Mouse (Mus musculus) skeletal muscle tissue, adult 2 months (tissue): Measurements from ENCODE around the gene Smyd2.

Experiments
- DNase-seq: peaks from one replicate; pipeline ENCODE4 v3.0.0-alpha.2; 2012; ENCODE audit warnings: low read depth, low spot score

Smyd2 gene

GRCm38 (mm10) chr1:189917126-189917500, 5.0 kb downstream of the Smyd2 start:
- DNase-seq = no peak

GRCm38 (mm10) chr1:189916422-189917125, 5.6 kb downstream of the Smyd2 start:
- DNase-seq = no peak

DNA sequence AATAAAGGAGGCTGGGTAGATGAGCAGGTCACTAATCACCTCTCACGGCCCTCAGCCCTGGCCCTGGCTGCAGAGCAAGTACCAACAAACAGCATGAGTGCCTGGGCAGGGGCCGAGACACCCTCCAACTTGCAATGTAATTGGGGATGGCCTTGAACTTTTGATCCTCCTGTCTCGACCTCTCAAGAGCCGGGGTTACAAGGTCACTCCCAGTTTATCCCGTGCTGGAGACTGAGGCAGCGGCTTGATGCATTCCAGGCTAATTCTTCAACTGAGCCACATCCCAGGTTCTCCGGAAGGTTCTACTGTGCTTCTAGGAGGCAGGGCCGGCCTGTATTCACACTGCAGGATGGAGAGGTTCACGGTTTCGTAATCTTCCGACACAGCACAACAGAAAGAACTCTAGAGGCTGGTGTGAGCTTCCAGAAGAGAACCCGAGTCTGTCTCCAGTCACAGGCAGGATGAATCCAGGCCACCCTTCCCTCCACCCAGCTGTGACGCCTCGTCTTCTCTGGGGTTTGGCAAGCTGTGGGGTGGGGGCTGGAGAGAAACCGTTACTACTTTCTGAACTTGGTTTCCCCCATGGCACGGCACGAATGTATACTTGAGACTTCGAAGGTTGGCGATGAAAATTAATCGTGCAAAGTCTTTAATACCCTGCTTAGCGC, 8.9 kb downstream of the Smyd2 start:
- DNase-seq = no peak

GRCm38 (mm10) chr1:189910685-189911345, 11.3 kb downstream of the Smyd2 start:
- DNase-seq = peak; percentile 94

DNA sequence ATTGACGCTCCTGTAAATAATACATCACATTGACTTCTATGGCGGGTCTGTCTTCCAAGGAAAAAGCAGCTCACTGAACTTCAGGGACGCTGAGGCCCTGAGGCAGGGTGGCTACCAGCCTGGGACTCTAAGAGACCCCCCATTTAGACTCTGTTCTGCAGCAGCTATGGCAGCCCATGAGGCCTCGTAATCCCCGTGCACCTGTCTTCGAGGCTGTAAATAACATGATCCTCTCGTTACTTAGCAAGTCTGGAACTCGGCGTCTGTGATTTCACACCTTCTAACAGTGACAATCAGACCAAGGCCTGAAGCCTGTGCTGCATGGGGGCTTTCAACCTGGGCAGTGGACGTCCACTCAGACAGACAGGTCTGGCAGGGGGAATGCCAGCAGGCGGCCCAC, 19.0 kb downstream of the Smyd2 start:
- no peak for DNase-seq

DNA sequence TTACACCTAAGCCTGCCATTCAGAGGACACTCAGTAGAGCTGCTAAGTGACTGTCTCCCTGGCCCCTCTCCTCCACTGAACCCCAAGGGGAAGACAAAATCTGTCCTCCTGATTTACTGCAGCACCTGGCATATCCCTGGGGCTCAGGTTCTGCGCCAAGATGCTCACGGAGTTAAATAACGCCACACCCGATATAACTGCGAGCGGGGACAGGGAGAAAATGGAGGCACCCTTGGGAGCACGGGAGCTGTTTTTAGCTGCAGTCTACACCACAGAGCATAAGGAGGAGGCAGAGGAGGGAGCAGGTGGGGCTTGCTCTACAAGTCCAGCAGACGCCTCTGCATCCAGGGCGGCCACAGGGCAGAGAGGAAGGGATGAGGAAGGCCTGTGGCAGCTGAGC, 19.8 kb downstream of the Smyd2 start:
- peak; percentile 88 for DNase-seq

DNA sequence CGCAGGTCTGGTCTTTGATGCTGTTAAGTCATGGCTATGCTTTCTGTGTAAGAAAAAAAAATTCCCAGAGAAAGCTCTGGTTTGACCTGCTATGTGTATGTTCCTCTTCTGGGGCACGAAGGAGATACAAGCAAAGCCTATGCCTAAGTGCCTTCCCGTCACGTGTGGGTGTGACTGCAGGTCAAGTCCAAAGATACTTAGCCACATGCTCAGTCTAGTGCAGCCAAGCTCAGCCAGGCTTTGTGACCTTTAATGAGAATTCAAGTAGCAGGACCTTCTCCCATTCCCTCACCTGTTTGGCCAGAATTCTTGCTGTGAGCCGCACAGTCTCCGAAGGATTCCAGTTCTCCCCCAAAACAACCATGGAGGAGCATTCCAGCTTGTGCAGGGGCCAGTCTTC, 22.6 kb downstream of the Smyd2 start:
- peak; percentile 89 for DNase-seq

DNA sequence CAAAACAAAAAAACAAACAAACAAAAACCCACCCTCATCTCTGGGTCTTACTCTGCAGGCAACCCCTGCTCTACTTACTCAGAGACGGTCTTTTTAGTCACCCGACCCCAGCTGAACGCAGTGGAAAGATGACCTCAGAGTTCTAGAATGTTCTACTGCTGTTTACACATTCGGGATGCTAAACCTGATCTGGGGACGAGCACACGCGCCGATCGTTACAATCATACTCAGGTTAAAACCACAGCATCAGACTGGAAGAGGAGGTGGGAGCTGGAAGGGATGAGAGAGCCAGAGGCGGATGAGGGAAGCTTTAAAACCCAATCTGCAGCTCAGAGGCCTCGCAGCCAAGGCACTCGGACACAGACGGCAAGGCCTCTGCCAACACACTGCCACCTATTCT, 23.5 kb downstream of the Smyd2 start:
- peak; percentile 77 for DNase-seq

DNA sequence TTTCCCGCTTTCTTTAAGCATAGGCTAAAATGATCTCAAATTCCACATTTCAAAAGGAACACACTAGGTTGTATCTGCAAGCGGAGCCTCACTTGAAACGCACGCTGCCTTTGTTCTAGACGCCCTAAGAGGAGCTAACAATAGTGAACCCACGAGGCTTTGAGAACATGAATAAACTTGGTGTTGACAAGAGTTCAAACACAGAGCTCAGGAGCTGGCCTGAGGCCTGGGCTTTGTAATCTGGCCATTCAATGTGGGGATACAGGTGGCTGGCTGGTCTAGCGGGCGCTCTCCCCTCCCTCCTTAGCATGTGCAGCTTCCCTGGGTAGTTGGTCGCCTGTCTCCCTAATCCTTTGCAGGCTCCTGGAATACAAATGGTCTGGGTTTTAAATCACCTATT, 24.3 kb downstream of the Smyd2 start:
- no peak for DNase-seq

- DNase-seq = no peak
These were observed 28.0 kb downstream of the Smyd2 start for GRCm38 (mm10) chr1:189894191-189894590.

DNA sequence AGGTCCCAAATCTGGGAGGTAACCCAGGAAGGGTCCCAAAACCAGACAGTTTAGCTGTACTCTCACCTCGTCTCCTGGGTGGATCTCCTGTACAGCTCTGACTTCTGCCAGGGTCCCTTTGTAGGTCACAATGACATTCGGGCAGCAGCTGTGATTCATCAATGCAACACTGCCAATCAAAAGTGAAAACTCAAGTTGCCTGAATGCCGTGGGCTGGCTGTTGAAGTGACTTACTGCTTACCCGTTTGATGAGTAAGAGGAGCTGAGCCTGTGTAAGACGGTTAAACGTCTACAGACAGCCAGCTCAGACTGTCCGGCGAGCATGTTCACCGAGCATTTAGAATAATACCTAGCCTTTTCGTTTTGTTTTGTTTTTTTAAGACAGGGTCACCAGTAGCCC, 33.4 kb downstream of the Smyd2 start:
- no peak for DNase-seq

DNA sequence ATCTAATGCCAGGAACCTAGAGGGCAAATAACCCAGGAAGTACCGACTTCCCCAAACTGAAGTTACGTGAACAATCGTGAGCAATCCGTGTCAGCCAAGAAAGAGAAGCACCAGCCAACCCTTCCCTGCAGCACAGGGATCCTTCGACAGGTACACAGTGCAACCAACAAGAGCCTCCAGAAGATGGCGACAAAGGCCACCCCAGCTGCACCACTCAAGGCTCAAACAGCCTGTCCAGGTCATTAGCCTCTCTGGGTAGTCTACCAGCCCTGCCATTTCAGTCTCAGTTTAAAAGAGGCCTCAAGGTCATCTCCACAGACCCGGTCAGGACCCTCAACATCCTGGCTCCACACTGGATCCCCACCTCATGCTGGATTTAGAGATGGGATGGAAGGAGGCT, 34.6 kb downstream of the Smyd2 start:
- peak; percentile 69 for DNase-seq

- no peak for DNase-seq
These were observed 36.2 kb downstream of the Smyd2 start for GRCm38 (mm10) chr1:189885975-189886374.

DNA sequence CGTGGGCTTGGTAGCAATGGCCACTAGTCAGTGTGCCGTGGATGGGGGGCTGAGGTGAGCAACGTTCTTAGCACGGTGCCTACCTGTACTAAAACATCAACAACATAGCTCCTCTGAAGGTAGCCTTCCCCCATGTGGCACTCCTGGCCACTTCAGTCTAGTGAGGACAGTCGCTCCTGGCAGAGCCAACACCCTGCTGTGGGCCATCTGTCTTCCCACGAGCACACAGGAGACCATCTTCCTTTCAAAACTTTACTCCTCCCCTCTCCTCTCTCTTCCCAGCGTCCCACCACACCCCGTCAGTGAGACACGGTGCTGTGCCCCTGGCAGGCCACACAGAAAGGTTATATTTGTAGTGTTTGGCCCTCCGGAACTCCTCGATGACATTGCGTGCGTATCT, 37.2 kb downstream of the Smyd2 start:
- no peak for DNase-seq

GRCm38 (mm10) chr1:189883531-189884170, 38.5 kb downstream of the Smyd2 start:
- DNase-seq = no peak

DNA sequence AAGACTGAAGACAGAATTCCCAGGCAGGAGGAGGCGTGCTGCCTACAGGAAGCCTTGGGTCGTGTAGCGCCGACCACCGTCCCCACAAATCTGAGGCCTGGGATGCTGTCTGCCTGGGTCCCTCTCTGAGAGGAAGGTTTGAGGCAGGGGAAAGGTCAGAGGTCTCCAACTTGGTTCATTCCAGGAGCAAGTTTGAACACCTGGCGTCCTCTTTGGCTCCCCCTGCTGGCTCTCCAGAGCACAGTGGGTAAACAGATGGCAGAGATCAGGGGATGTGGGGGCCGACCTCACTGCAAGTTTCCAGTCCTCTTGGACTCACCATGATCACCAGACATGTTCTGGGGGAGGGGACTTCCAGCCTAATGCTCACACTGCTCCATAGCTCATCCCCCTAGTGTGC, 39.3 kb downstream of the Smyd2 start:
- DNase-seq = no peak

GRCm38 (mm10) chr1:189880745-189881144, 41.4 kb downstream of the Smyd2 start:
- no peak for DNase-seq

DNA sequence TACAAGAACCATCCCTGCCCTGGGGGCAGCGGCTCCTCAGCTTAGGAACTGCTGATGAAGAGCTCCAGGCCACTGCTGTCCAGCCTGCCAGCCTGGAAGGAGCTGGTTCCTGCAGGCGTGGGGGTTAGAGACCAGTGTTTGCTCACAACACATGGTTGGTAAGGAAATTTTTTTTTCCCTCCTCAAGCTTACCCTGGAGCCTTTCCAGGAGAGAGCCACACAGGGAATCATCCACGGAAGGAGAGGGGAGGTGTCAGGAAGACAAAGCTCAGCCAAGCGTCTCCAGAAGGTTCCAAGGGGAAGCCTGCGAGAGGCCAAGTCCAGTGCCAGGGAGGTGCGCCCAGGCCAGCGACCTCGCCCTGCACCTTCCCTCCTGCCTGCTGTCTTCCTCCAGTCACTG, 42.2 kb downstream of the Smyd2 start:
- peak; percentile 39 for DNase-seq

- DNase-seq = no peak
These were observed 43.0 kb downstream of the Smyd2 start for GRCm38 (mm10) chr1:189879212-189879611.

GRCm38 (mm10) chr1:189876162-189876561, 46.0 kb downstream of the Smyd2 start:
- DNase-seq = no peak

DNA sequence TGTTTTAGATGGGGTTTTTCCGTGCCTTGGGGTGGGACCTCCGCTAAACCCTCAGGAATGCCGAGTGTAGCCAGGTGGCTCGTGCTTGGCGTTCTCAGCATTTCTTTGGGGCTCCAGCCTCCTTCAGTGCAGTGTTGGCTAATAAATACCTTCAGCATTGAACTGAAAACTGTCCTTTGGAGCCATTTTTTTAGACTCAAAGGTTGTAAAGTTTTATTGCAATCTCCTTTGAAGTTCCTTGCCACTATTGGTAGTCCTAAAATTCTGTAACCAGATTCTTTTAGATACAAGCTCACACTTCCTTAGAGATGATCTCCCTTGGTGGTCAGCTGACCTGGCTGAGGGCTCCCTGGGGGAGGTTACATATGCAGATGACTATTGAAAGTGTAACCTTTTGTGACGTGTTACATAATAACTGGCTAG, 46.7 kb downstream of the Smyd2 start:
- no peak for DNase-seq

- no peak for DNase-seq
These were observed 48.6 kb downstream of the Smyd2 start for GRCm38 (mm10) chr1:189873591-189873990.
